Mouse (Mus musculus): Measurements from ENCODE around the gene Mrpl54. TPM values are rescaled to one million over a fixed set of nuclear protein-coding genes. Genes with fewer than 3 reads are reported as not detected.

Mrpl54 gene
- polyA plus RNA-seq, 1 experiment from 2014 or later: 138 TPM

GRCm38 (mm10) chr10:81252424-81253419, 14.0 kb downstream of the Mrpl54 start, which contains the start of gene Matk:
TSS of gene Matk (plus strand) at chr10:81252935.
- peak; percentile 67 for ATAC-seq (ENCODE audit: low FRiP score)
- Histone ChIP-seq H3K9ac (no peak within 1 kb of the TSS; the same call in 1 of the 2 replicates), H3K4me3 (replicated peaks) (peak within 1 kb of the TSS; percentile 27), H3K36me3 (replicated peaks) (no peaks in the 10 kb centered on the region), H3K4me2 (peak within 1 kb of the TSS; percentile 49), H3K27me3 (peaks cover 69% of the 10 kb centered on the region), H3K4me1 (peaks cover 16% of the 10 kb centered on the region), H3K9me3 (no peaks in the 10 kb centered on the region), H3K27ac (no peak within 1 kb of the TSS)
- WGBS: 7% methylated on average over 44 of the region's 44 CpGs

- Histone ChIP-seq H3K27me3 (peaks cover 42% of the 10 kb centered on the region), H3K4me2 (no peak overlapping the region), H3K9ac (no peak overlapping the region), H3K9me3 (no peaks in the 10 kb centered on the region), H3K27ac (no peak overlapping the region), H3K36me3 (replicated peaks) (no peaks in the 10 kb centered on the region), H3K4me1 (peaks cover 15% of the 10 kb centered on the region), H3K4me3 (replicated peaks) (no peak overlapping the region)
- 77% methylated on average over 8 of the region's 8 CpGs for WGBS
- no peak for ATAC-seq (ENCODE audit: low FRiP score)
These were observed 17.3 kb downstream of the Mrpl54 start for GRCm38 (mm10) chr10:81249442-81249841.

GRCm38 (mm10) chr10:81247804-81248203, 18.9 kb downstream of the Mrpl54 start:
- Histone ChIP-seq H3K27me3 (peaks cover 41% of the 10 kb centered on the region), H3K9me3 (no peaks in the 10 kb centered on the region), H3K4me1 (peaks cover 13% of the 10 kb centered on the region), H3K36me3 (replicated peaks) (no peaks in the 10 kb centered on the region), H3K4me3 (replicated peaks) (no peak overlapping the region), H3K4me2 (no peak overlapping the region), H3K9ac (no peak overlapping the region), H3K27ac (no peak overlapping the region)
- no peak for ATAC-seq (ENCODE audit: low FRiP score)
- WGBS: 86% methylated on average over 2 of the region's 2 CpGs

GRCm38 (mm10) chr10:81245166-81245565, 21.6 kb downstream of the Mrpl54 start:
- no peak overlapping the region for H3K4me3 ChIP-seq (replicated peaks)
- no peak overlapping the region for H3K27ac ChIP-seq
- no peak overlapping the region; the same call in 1 of the 2 replicates for H3K9ac ChIP-seq
- no peaks in the 10 kb centered on the region for H3K36me3 ChIP-seq (replicated peaks)
- H3K4me1 ChIP-seq: peaks cover 7% of the 10 kb centered on the region; the same call in 1 of the 2 replicates
- peaks cover 37% of the 10 kb centered on the region for H3K27me3 ChIP-seq
- no peak for ATAC-seq (ENCODE audit: low FRiP score)
- no peaks in the 10 kb centered on the region for H3K9me3 ChIP-seq
- no peak overlapping the region for H3K4me2 ChIP-seq
- WGBS: 84% methylated on average over 6 of the region's 6 CpGs

GRCm38 (mm10) chr10:81244595-81244994, 22.1 kb downstream of the Mrpl54 start:
- Histone ChIP-seq H3K4me1 (peaks cover 13% of the 10 kb centered on the region), H3K27me3 (peaks cover 43% of the 10 kb centered on the region), H3K9me3 (no peaks in the 10 kb centered on the region), H3K4me2 (peak overlapping the region; percentile 25; the same call in 1 of the 2 replicates), H3K27ac (no peak overlapping the region), H3K9ac (no peak overlapping the region; the same call in 1 of the 2 replicates), H3K4me3 (replicated peaks) (0 out of 2 replicates have a peak overlapping the region, but pooled peaks have one; percentile 4), H3K36me3 (replicated peaks) (no peaks in the 10 kb centered on the region)
- peak; percentile 79 for ATAC-seq (ENCODE audit: low FRiP score)
- WGBS: 8% methylated on average over 17 of the region's 17 CpGs

- 75% methylated on average over 4 of the region's 4 CpGs for WGBS
- H3K27ac ChIP-seq: no peak overlapping the region
- H3K9me3 ChIP-seq: no peaks in the 10 kb centered on the region
- peaks cover 17% of the 10 kb centered on the region for H3K4me1 ChIP-seq
- H3K4me3 ChIP-seq (replicated peaks): no peak overlapping the region
- peak; percentile 5; the same call in 1 of the 2 replicates for ATAC-seq (ENCODE audit: low FRiP score)
- no peak overlapping the region for H3K9ac ChIP-seq
- peak overlapping the region; percentile 25; the same call in 1 of the 2 replicates for H3K4me2 ChIP-seq
- H3K36me3 ChIP-seq (replicated peaks): no peaks in the 10 kb centered on the region
- peaks cover 47% of the 10 kb centered on the region for H3K27me3 ChIP-seq
These were observed 22.6 kb downstream of the Mrpl54 start for GRCm38 (mm10) chr10:81244146-81244545.

- WGBS: 92% methylated on average over 16 of the region's 16 CpGs
- Histone ChIP-seq H3K36me3 (replicated peaks) (no peaks in the 10 kb centered on the region; the same call in 1 of the 2 replicates), H3K4me3 (replicated peaks) (no peak overlapping the region), H3K4me1 (peaks cover 23% of the 10 kb centered on the region), H3K27ac (no peak overlapping the region), H3K27me3 (peaks cover 61% of the 10 kb centered on the region), H3K4me2 (no peak overlapping the region), H3K9ac (no peak overlapping the region), H3K9me3 (no peaks in the 10 kb centered on the region)
- no peak for ATAC-seq (ENCODE audit: low FRiP score)
These were observed 24.7 kb downstream of the Mrpl54 start for GRCm38 (mm10) chr10:81242021-81242420.

- Histone ChIP-seq H3K4me3 (replicated peaks) (no peak overlapping the region), H3K27me3 (peaks cover 61% of the 10 kb centered on the region), H3K4me2 (no peak overlapping the region), H3K9ac (no peak overlapping the region), H3K27ac (no peak overlapping the region), H3K4me1 (peaks cover 23% of the 10 kb centered on the region), H3K36me3 (replicated peaks) (no peaks in the 10 kb centered on the region; the same call in 1 of the 2 replicates), H3K9me3 (no peaks in the 10 kb centered on the region)
- no peak for ATAC-seq (ENCODE audit: low FRiP score)
- WGBS: 17% methylated on average over 13 of the region's 13 CpGs
These were observed 25.9 kb downstream of the Mrpl54 start for GRCm38 (mm10) chr10:81240876-81241275.

GRCm38 (mm10) chr10:81238618-81239017, 28.1 kb downstream of the Mrpl54 start:
- no peaks in the 10 kb centered on the region for H3K9me3 ChIP-seq
- H3K27ac ChIP-seq: no peak overlapping the region
- H3K27me3 ChIP-seq: peaks cover 51% of the 10 kb centered on the region
- no peaks in the 10 kb centered on the region; the same call in 1 of the 2 replicates for H3K36me3 ChIP-seq (replicated peaks)
- H3K4me3 ChIP-seq (replicated peaks): no peak overlapping the region
- H3K4me1 ChIP-seq: peaks cover 20% of the 10 kb centered on the region
- H3K4me2 ChIP-seq: no peak overlapping the region
- ATAC-seq (ENCODE audit: low FRiP score): no peak
- WGBS: 81% methylated on average over 2 of the region's 2 CpGs
- H3K9ac ChIP-seq: no peak overlapping the region

GRCm38 (mm10) chr10:81236471-81237268, 30.1 kb downstream of the Mrpl54 start:
- Histone ChIP-seq H3K4me2 (no peak overlapping the region), H3K9ac (no peak overlapping the region), H3K4me3 (replicated peaks) (no peak overlapping the region), H3K27me3 (peaks cover 44% of the 10 kb centered on the region), H3K27ac (no peak overlapping the region), H3K36me3 (replicated peaks) (no peaks in the 10 kb centered on the region; the same call in 1 of the 2 replicates), H3K9me3 (no peaks in the 10 kb centered on the region), H3K4me1 (peaks cover 31% of the 10 kb centered on the region)
- WGBS: 87% methylated on average over 12 of the region's 12 CpGs
- ATAC-seq (ENCODE audit: low FRiP score): no peak

GRCm38 (mm10) chr10:81234206-81234605, 32.5 kb downstream of the Mrpl54 start:
- no peak overlapping the region for H3K4me3 ChIP-seq (replicated peaks)
- no peak overlapping the region for H3K9ac ChIP-seq
- no peak overlapping the region for H3K27ac ChIP-seq
- no peaks in the 10 kb centered on the region for H3K9me3 ChIP-seq
- ATAC-seq (ENCODE audit: low FRiP score): no peak
- H3K27me3 ChIP-seq: peaks cover 40% of the 10 kb centered on the region
- 84% methylated on average over 6 of the region's 6 CpGs for WGBS
- H3K4me2 ChIP-seq: no peak overlapping the region
- H3K4me1 ChIP-seq: peaks cover 45% of the 10 kb centered on the region
- H3K36me3 ChIP-seq (replicated peaks): no peaks in the 10 kb centered on the region; the same call in 1 of the 2 replicates

- H3K4me1 ChIP-seq: peaks cover 54% of the 10 kb centered on the region
- no peaks in the 10 kb centered on the region; the same call in 1 of the 2 replicates for H3K36me3 ChIP-seq (replicated peaks)
- peak overlapping the region; percentile 83 for H3K9ac ChIP-seq
- H3K27ac ChIP-seq: no peak overlapping the region
- WGBS: 3% methylated on average over 27 of the region's 28 CpGs
- peak overlapping the region; percentile 79 for H3K4me2 ChIP-seq
- H3K27me3 ChIP-seq: peaks cover 42% of the 10 kb centered on the region
- ATAC-seq (ENCODE audit: low FRiP score): peak; percentile 52
- H3K9me3 ChIP-seq: no peaks in the 10 kb centered on the region
- peak overlapping the region; percentile 81 for H3K4me3 ChIP-seq (replicated peaks)
These were observed 33.5 kb downstream of the Mrpl54 start for GRCm38 (mm10) chr10:81233226-81233585.

All from forebrain, embryonic 12.5 days (tissue).